Mouse (Mus musculus): Measurements from ENCODE around the gene Arhgap9.
"Not testable (repeated sequence)": the region's sequence is repeated elsewhere in the genome, so short reads cannot be mapped to it uniquely, and the experiment has no call there.

The Arhgap9 gene

GRCm38 (mm10) chr10:127291881-127292638, 29.7 kb upstream of the Arhgap9 start:
- DNase-seq (ENCODE audit: low spot score), result peak; percentile 84

DNA sequence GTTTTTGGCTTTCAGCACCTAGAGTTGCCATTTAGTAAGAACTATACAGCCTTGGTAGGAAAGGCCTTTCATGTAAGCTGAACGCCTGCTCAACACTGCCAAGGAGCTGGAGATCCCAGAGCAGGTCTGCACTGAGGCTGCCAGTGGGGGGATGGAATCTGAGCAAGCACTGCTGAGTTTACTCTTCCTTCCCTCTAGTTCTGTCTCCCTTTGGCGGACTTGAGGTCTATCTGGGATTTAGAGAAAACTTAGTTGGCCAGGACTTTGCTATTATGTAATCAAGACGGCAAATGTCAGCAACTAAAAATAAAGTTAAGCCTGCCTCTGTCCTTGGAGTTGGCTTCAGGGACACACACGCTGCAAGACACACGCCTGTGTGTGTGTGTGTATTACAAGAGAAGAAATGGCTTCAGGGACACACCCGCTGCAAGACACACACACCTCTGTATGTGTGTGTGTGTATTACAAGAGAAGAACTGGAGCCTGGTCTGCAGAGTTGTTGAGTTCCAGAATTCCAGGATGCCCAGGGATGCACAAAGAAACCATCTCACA, 28.7 kb upstream of the Arhgap9 start:
- DNase-seq (ENCODE audit: low spot score), result no peak

DNA sequence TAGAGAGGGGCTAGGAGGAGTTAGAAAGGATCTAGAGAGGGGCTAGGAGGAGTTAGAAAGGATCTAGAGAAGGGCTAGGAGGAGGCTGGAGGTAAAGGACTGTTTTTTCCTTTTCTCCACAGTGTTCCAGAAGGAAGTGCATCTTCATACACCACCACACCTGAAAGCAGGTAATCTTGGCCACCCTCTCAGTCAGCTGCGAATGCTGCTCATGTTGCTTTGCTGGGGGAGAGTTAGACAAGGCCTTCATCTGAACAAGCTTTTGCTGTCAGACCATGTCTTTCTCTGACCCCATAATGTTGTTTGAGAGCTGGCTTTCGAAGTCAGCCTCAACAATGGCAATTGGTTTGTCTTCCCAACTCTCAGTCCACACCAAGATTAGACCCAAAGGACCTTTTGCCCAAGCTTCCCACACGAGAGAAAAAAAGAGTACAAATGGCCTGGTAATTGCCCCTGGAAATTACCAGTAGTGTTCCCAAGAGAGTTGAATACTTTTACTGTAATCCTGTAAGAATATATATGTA, 28.1 kb upstream of the Arhgap9 start:
- DNase-seq (ENCODE audit: low spot score), result no peak

DNA sequence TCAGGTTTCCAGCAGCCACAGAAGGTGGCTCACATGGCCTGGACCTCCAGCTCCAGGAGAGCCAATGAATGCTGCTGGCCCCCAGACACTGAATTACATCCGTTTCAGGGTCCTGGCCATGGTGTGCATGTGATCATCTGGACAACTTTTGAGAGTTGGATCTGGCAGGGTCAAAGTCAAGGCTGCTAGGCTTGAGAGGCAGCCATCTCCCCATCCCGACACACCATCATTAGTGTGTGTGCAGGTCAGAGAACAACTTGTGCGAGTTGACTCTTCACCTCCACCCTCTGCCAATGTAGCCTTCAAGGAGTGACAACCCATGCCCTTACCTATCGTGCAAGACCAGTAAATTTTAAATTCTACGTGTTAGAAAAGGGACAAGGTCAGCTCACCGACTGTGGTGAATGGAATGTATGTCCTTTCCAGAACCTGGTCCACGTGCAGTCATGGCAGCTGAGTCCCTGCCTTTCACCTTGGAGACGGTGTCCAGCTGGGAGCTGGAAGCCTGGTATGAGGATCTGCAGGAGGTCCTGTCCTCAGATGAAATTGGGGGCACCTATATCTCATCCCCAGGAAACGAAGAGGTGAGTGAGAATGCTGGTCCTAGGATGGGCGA, 26.8 kb upstream of the Arhgap9 start:
- no peak for DNase-seq (ENCODE audit: low spot score)

GRCm38 (mm10) chr10:127295986-127296794, 25.6 kb upstream of the Arhgap9 start:
- no peak for DNase-seq (ENCODE audit: low spot score)

GRCm38 (mm10) chr10:127297015-127297871, 24.5 kb upstream of the Arhgap9 start:
- DNase-seq (ENCODE audit: low spot score), result no peak

GRCm38 (mm10) chr10:127300361-127300760, 21.4 kb upstream of the Arhgap9 start:
- no peak for DNase-seq (ENCODE audit: low spot score)

- no peak for DNase-seq (ENCODE audit: low spot score)
Observed at GRCm38 (mm10) chr10:127303136-127303535, 18.6 kb upstream of the Arhgap9 start.

DNA sequence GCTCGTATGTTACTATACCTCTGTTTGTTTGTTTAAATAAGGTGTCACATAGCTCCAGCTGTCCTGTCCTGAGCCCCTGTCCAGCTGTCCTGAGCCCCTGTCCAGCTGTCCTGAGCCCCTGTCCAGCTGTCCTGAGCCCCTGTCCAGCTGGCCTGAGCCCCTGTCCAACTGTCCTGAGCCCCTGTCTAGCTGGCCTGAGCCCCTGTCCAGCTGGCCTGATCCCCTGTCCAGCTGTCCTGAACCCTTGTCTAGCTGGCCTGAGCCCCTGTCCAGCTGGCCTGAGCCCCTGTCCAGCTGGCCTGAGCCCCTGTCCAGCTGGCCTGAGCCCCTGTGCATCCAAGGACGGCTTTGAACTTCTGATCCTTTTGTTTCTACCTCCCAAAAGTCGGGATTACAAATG, 12.6 kb upstream of the Arhgap9 start:
- DNase-seq (ENCODE audit: low spot score), result not testable (repeated sequence)

GRCm38 (mm10) chr10:127310523-127311475, 11.0 kb upstream of the Arhgap9 start:
- DNase-seq (ENCODE audit: low spot score), result peak; percentile 59

DNA sequence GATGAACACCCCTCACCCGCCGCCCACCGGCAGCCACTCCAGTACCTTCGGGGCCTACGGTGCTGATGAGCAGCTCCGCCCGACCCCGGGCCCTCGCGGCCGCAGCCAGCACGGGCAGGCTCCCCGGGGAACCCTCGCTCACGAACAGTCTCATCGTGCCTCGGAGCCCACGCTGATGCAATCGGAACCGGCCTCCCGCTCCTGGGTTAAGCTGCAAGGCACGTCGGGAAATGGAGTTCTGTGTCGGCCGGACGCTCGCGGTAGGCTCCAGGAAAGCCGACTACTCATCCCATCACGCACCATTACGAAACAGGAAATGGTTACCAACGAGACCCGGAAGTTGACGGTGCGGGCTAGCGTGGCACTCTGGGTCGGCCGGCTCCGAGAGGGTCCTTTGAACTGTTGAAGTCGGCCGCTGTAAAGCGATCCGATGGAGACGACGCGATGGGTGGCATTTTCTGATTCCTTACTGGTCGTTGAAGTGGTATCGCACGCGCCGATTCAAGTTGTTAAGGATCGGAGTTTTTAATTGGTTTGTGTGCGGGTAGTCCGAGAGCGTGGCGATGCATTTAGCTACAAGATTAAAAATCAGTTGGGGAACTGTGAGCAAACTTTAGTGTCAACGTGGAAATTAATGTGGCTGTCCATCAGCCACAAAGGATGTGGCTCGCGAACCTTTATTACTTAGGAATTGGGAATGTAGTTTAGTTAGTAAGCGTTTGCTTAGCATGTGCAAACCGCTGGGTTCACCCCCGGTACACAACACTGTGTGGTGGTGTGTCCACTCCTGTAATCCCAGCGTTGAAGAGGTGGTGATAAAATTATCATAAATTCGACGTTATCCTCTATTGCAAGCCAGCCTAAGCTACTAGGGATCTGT, 10.0 kb upstream of the Arhgap9 start, which contains the start of gene Mars:
Gene Mars (minus strand): TSS at position 311 of the 880 bp plus-strand sequence.
- DNase-seq (ENCODE audit: low spot score), result peak; percentile 94

DNA sequence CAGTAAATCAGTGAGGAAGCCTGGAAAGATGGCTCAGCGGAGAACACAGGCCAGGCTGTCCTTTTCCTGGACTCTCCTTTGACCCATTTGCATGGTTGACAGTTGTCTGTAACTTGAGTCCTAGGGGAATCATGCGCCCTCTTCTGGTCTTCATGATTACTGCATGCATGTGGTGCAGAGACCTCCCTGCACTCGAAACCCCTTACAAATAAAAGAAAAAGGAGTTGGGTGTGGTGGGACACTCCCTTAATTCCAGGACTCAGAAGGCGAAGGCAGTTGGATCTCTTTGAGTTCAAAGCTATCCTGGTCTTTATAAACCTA, 9.4 kb upstream of the Arhgap9 start:
- DNase-seq (ENCODE audit: low spot score), result peak; percentile 93

DNA sequence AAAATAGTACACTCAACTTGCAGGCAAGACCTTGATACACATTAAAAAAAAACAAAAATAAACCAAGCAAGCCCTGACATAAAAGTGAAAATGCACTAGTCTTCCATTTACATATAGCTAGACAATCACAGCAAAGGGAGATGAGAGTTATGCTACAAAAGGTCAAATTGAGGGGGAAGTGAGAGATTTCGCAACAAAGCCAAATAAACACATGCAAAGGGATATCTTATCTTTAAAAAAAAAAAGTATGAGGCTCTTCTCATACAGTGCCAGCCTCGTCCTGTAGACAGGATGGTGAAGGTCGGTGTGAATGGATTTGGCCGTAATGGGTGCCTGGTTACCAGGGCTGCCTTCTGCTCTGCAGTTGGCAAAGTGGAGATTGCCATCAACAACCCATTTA, 8.9 kb upstream of the Arhgap9 start:
- no peak for DNase-seq (ENCODE audit: low spot score)

DNA sequence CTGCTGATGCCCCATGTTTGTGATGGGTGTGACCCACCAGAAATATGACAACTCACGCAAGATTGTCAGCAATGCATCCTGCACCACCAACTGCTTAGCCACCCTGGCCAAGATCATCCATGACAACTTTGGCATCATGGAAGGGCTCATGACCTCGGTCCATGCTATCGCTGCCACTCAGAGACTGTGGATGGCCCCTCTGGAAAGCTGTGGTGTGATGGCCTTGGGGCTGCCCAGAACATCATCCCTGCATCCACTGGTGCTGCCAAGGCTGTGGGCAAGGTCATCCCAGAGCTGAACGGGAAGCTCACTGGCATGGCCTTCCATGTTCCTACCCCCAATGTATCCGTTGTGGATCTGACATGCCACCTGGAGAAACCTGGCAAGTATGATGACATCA, 8.2 kb upstream of the Arhgap9 start:
- not testable (repeated sequence) for DNase-seq (ENCODE audit: low spot score)

GRCm38 (mm10) chr10:127314950-127315349, 6.8 kb upstream of the Arhgap9 start:
- not testable (repeated sequence) for DNase-seq (ENCODE audit: low spot score)

DNA sequence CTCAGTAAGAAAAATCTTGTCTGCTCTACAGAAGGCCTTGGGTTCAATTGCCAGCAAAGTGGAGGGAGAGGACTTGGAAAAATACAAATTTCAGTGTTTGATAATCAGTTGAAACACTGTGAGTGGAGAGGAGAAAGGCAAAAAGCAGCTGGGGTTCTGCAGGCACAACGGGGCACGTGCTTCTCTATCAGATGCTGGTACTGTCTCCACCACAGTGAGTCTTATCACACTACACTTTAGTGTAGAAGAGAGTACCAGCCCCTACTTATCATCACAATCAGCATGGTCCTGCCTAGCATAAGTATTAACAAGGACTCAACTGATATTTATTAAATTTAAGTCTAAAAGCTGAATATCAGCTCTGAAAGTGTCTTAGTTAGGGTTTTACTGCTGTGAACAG, 4.5 kb upstream of the Arhgap9 start:
- no peak for DNase-seq (ENCODE audit: low spot score)

DNA sequence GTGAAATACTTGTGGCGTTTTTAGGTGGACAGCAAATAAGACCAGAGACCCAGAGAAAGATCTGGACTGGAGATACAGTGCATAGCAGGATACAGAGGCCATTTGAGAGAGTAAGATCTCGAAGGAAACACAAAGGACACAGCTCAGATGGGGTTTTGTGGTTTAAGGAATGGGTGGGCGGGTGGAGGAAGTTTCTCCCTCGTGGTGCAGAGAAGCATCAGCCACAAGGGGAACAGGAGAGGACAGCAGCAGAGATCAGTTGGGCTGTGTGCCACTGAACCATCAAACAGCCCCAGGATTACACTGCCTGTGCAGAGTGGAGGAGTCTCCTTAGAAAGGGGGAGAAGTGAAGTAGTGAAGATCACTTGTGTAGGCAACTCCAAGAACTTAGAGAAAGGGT, 3.8 kb upstream of the Arhgap9 start:
- DNase-seq (ENCODE audit: low spot score), result no peak

DNA sequence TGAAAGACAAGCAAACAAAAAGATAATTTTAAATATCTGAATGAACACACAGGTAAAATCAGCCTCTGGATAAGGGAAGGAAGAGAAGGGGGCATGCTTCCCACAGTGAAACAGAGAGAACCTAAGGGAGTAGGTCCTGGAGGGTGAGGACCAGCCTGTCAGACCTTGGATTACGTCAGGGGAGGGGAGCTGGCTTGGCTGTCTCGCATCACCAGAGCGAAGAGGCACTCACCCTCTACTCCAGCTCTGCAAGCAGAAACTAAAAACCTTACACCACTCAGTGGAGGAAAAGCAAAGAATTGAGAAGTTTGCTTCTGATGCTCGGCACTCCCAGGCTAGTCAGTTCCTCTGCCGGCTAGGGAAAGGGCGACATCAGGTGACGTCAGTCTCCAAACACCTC, 1.8 kb upstream of the Arhgap9 start:
- no peak for DNase-seq (ENCODE audit: low spot score)

DNA sequence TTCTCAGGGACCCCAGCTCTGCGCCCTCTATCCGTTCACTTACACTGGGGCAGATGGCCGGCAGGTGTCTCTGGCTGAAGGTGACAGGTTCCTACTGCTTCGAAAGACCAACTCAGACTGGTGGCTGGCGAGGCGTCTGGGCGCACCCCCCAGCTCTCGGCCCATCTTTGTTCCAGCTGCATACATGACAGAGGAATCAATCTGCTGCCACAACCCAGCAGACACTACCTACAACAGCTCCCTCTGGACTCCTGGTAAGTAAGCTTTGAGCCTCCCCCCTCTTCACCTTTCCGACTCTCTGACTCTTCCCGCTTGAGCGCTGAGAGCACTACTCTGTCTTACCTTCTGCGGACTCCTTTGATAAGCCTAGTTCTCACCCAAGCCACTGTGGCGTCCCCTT, 414 bp downstream of the Arhgap9 start:
- no peak for DNase-seq (ENCODE audit: low spot score)

Measured in c-Kit-positive CD71-positive TER-119-positive erythroid progenitor cells, embryonic 14.5 days (primary cell).